Mouse (Mus musculus): ENCODE measurements around the gene Cpb2. TPM values are rescaled to one million over a fixed set of nuclear protein-coding genes. Genes with fewer than 3 reads are reported as not detected.

Cpb2 gene
- polyA plus RNA-seq, 1 experiment from 2014 or later, result not detected

DNA sequence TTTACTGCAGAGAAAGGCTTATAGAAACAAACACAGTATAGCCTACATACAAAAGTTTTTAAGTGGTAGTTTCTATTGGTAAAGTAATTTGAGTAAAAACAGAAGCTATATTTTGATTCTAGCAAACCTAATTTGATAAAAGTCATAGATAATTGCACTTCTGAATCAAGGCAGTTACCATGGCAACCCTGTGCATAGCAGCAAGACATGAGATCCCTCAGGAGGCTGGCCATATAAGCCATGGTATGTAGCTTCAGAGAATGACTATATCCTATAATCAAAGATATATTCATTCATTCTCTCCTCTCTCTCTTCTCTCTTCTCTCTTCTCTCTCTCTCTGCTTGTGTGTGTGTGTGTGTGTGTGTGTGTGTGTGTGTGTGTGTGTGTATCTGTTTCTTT, 65.8 kb downstream of the Cpb2 start:
- ChIA-PET CTCF (no interaction called here), POLR2A (interaction anchor here (0.6 kb wide), 1 partner anchor 133 kb away, joined by 3 read pairs; no protein-coding TSS in a partner anchor)
- no peak for DNase-seq (ENCODE audit: low read depth, low spot score)
- ATAC-seq, result no peak
- TF ChIP-seq CTCF (IDR thresholded peaks at IDR 0.05), result no peak
- H3K27me3 ChIP-seq, result no peaks in the 10 kb centered on the region
- in situ Hi-C loops (cut with MboI; ENCODE audit: low pct_unique_long_range_greater_than_20kb), result no loop called here

DNA sequence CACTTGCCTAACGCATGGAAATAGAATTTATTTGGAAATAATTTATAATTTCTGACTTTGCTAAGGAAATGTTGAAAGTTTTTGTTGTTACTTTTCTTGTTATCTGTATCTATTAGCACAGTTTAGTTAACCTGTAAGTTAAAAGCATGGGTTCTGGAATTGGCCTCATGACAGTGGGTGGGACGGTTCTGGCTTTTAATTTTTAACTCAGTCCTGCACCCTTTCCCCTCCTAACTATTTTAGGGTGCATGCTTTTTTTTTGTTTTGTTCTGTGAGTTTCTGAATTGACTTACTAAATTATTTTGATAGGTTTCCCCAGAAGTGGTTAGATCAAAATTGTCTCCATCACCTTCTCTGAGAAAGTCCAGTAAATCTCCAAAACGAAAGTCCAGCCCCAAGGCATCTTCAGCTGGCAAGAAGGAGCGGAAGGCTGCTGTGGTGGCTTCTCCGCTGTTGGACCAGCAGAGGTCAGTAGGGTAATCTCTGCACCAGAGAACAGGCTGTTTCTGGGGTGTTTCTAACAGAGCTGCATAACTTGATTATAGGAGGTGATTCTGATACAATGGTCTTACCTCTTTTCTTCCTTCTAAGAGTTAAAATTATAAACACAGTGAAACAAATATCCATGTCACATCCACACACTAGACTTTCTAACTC, 67.4 kb downstream of the Cpb2 start:
- ChIA-PET POLR2A (no interaction called here), CTCF (interaction anchor here (2.1 kb wide), 1 partner anchor 9 kb away, joined by 7 read pairs; no protein-coding TSS in a partner anchor)
- in situ Hi-C loops (cut with MboI; ENCODE audit: low pct_unique_long_range_greater_than_20kb), result no loop called here
- ATAC-seq (no peak), DNase-seq (ENCODE audit: low read depth, low spot score) (no peak)
- no peaks in the 10 kb centered on the region for H3K27me3 ChIP-seq
- peak; percentile 55 for TF ChIP-seq CTCF (IDR thresholded peaks at IDR 0.05)

DNA sequence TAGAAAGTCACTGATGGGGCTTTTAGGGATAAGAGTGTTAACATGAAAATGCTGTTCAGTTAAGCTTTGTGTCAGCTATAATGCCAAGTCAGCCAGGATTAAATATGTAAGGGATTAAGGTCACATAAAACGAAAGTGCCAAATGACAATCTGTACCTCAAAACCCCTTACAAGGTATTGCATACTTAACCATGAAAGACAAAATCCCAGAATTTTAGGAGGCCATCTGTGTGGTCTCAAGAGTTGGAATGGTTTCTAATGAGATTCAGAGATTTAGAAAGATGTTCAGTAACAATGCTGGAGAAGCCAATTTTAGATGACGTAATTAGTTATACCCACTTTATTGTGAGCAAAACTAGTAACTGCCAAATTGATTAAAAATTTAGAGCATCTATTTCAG, 72.4 kb downstream of the Cpb2 start:
- no peak for TF ChIP-seq CTCF (IDR thresholded peaks at IDR 0.05)
- POLR2A ChIA-PET, result no interaction called here
- ATAC-seq (no peak), DNase-seq (ENCODE audit: low read depth, low spot score) (no peak)
- H3K27me3 ChIP-seq, result no peaks in the 10 kb centered on the region
- CTCF ChIA-PET, result no interaction called here
- in situ Hi-C loops (cut with MboI; ENCODE audit: low pct_unique_long_range_greater_than_20kb), result no loop called here

- in situ Hi-C loops (cut with MboI; ENCODE audit: low pct_unique_long_range_greater_than_20kb), result no loop called here
- no peak for ATAC-seq
- POLR2A ChIA-PET, result no interaction called here
- no peak for DNase-seq (ENCODE audit: low read depth, low spot score)
- no peak for TF ChIP-seq CTCF (IDR thresholded peaks at IDR 0.05)
- no peaks in the 10 kb centered on the region for H3K27me3 ChIP-seq
- CTCF ChIA-PET, result interaction anchor here (1.4 kb wide), 1 partner anchor 9 kb away, joined by 3 read pairs; no protein-coding TSS in a partner anchor
Measured at GRCm38 (mm10) chr14:75318736-75319135, 76.6 kb downstream of the Cpb2 start.

DNA sequence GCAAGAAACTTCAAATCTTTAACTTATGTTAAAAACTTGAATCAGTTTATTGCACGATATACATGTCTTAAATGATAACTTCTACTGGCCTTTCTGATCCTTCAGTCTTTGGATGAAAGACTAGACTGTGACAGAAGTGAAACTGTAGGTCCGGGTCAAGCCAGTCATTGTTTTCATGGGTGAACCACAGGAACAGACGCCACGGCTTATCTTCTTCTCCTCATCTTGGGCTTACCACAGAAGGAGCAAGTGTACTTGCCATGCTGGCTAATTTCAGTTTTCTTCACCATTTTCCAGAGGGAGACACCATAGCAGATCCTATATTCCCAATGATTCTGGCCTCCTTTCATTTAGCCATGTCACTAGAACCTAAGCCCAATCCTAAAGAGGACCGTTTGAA, 78.2 kb downstream of the Cpb2 start:
- no peaks in the 10 kb centered on the region for H3K27me3 ChIP-seq
- in situ Hi-C loops (cut with MboI; ENCODE audit: low pct_unique_long_range_greater_than_20kb), result no loop called here
- ATAC-seq, result no peak

DNA sequence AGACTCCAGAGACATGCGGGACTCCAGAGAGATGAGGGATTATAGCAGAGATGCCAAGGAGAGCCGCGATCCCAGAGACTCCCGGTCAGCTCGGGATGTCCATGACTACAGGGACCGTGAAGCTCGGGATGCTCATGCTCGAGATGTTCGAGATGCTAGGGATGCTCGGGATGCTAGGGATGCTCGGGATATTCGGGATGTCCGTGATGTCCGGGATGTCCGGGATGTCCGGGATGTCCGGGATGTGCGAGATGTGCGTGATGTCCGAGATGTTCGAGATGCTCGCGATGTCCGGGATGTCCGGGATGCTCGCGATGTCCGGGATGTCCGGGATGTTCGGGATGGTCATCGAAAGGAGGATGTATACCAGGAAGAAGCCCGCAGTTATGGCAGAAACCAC, 81.3 kb downstream of the Cpb2 start:
- DNase-seq (ENCODE audit: low read depth, low spot score) (no peak), ATAC-seq (no peak)
- in situ Hi-C loops (cut with MboI; ENCODE audit: low pct_unique_long_range_greater_than_20kb), result no loop called here
- POLR2A ChIA-PET, result no interaction called here
- CTCF ChIA-PET, result no interaction called here
- no peaks in the 10 kb centered on the region for H3K27me3 ChIP-seq
- no peak for TF ChIP-seq CTCF (IDR thresholded peaks at IDR 0.05)

More for the DNA sequence above, 78.2 kb downstream of the Cpb2 start:
- TF ChIP-seq CTCF (IDR thresholded peaks at IDR 0.05), result no peak
- no peak for DNase-seq (ENCODE audit: low read depth, low spot score)
- ChIA-PET POLR2A (no interaction called here), CTCF (no interaction called here)

DNA sequence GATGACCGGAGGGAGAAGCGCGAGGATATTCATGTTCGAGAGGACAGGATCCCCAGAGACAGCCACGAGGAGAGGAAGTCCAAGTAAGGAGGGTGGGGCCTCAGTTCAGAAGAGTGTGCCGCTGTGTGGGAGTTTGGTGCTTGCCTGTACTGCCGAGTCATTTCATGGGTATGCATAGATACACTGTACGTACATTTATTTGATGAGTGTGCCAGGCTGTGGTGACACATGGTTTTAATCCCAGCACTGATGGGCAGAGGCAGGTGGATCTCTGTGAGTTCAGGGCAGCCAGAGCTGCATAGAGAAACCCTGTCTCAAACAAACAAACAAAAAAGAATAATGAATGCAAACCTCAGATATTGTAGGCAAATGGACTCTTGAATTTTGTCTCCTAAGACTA, 86.0 kb downstream of the Cpb2 start:
- DNase-seq (ENCODE audit: low read depth, low spot score) (no peak), ATAC-seq (no peak)
- ChIA-PET POLR2A (no interaction called here), CTCF (no interaction called here)
- in situ Hi-C loops (cut with MboI; ENCODE audit: low pct_unique_long_range_greater_than_20kb), result no loop called here
- no peak for TF ChIP-seq CTCF (IDR thresholded peaks at IDR 0.05)
- H3K27me3 ChIP-seq, result no peaks in the 10 kb centered on the region

- in situ Hi-C loops (cut with MboI; ENCODE audit: low pct_unique_long_range_greater_than_20kb), result no loop called here
- DNase-seq (ENCODE audit: low read depth, low spot score) (no peak), ATAC-seq (no peak)
- ChIA-PET POLR2A (no interaction called here), CTCF (interaction anchor here (2.4 kb wide), 1 partner anchor 10 kb away, joined by 5 read pairs; no protein-coding TSS in a partner anchor)
- no peaks in the 10 kb centered on the region for H3K27me3 ChIP-seq
- peak; percentile 58 for TF ChIP-seq CTCF (IDR thresholded peaks at IDR 0.05)
Measured at GRCm38 (mm10) chr14:75330621-75331020, 88.5 kb downstream of the Cpb2 start.

Other genes with a start within 250 kb of the Cpb2 start
- 0.59 TPM for gene Rubcnl, start 226.3 kb upstream of the Cpb2 start, polyA plus RNA-seq (2021)
- gene Lrrc63, start 111.4 kb upstream of the Cpb2 start, polyA plus RNA-seq (2021), result not detected
- 0.40 TPM for gene Lcp1, start 111.2 kb upstream of the Cpb2 start, polyA plus RNA-seq (2021)
- 23.2 TPM for gene Zc3h13, start 42.1 kb downstream of the Cpb2 start, polyA plus RNA-seq (2021)
- gene Siah3, start 213.7 kb downstream of the Cpb2 start, polyA plus RNA-seq (2021), result not detected

Data from Patski (cell line).